Mouse (Mus musculus) cerebellum, postnatal 10 days (tissue): Measurements from ENCODE around the gene Cdc42bpb.

Source experiments
- DNase-seq, 2 experiments: peaks; one replicate each; pipeline ENCODE4 v3.0.0; 2021; ENCODE audit warnings: mixed read lengths in 2 of 2

The Cdc42bpb gene

GRCm38 (mm10) chr12:111275150-111275841 is 102.2 kb downstream of the Cdc42bpb start:
- peak; percentile 40 to 49 for DNase-seq

GRCm38 (mm10) chr12:111274447-111275149 is 102.9 kb downstream of the Cdc42bpb start:
- peak; percentile 68 to 69 for DNase-seq

- peak in 1 of 2 experiments; percentile 48 for DNase-seq
Observed at GRCm38 (mm10) chr12:111274006-111274405, 103.5 kb downstream of the Cdc42bpb start.

- DNase-seq = peak; percentile 89 to 94
Observed at GRCm38 (mm10) chr12:111272420-111272819, 105.1 kb downstream of the Cdc42bpb start.

DNA sequence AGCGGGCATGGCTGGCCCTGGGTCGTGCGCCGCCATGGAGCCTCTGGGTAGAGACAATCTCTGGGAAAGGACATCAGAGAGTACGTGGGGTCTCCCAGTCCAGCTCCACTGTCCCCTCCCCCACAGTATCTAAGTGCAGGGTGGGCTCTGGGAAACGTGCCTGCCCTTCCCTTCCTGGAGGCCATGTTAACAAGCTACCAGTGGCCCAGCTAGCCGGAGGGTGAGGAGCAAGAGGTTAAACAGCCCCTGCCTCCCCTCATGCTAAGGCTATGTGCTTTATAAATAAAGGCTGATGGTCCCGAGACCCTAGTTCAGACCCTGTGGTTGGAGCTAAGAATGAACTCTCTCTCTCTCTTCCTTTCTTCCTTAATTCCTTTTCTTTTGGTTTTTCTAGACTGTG is 105.6 kb downstream of the Cdc42bpb start:
- DNase-seq = no peak

GRCm38 (mm10) chr12:111271406-111271805 is 106.1 kb downstream of the Cdc42bpb start:
- no peak for DNase-seq

GRCm38 (mm10) chr12:111270629-111271277 is 106.8 kb downstream of the Cdc42bpb start, which contains the start of gene Amn:
Gene Amn, plus strand, starts transcription at chr12:111271095.
- peak in 1 of 2 experiments; percentile 11 for DNase-seq

DNA sequence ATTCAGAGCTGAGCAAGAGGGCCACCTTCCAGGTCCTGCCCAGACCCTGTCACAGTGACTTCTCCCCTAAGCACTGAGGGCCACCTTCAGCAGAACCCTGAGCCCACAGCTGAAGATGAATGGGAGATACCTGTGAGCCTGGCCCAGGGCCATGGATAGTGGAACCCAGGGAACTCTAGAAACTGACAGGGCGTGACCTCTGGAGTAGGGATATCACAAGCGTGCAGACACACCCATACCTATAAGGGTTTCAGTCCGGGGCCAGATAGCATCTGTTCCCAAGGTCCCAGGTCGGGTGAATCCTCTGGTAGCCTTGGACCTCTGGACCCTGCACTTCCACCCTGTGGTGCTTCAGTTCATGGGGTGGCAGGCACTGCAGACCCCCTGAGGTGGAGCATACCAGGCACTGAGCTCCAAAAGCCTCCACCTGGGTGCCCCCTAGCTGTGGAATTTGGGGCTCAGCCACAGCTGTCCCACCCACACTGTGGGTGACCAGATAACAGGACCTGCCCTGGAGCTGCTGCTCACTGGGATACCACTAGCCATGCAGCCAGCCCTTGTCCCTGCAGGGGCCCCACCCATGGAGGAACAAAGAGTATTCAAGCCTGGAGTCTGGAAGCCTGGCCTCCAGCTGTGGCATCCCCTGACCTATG is 109.7 kb downstream of the Cdc42bpb start:
- peak in 1 of 2 experiments; percentile 12 for DNase-seq

- no peak for DNase-seq
Observed at GRCm38 (mm10) chr12:111266592-111266991, 110.9 kb downstream of the Cdc42bpb start.

GRCm38 (mm10) chr12:111265212-111265611 is 112.3 kb downstream of the Cdc42bpb start:
- DNase-seq = no peak

GRCm38 (mm10) chr12:111263650-111264049 is 113.9 kb downstream of the Cdc42bpb start:
- peak in 1 of 2 experiments; percentile 27 for DNase-seq

- no peak for DNase-seq
Observed at GRCm38 (mm10) chr12:111251227-111251626, 126.3 kb downstream of the Cdc42bpb start.

DNA sequence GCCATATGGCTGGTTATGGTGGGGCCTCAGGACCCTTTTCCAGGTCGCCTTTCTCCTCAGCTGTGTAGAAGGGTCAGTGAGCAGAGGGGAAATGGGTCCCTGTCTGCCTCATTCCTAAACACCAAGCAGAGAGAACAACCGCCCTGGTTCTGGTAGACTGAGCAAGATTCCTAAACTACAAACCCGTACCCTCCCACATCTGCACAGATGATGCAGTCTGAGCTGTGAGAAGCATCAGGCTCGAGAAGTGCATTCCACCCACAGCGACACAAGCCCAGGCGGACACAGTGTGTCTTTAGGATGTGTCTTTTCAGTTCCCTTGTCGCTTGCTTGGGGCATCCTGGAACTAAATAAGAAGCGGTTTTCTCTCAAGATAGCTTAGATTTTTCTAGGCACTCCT is 127.4 kb downstream of the Cdc42bpb start:
- no peak for DNase-seq

GRCm38 (mm10) chr12:111249095-111249494 is 128.4 kb downstream of the Cdc42bpb start:
- DNase-seq = no peak

- DNase-seq = no peak
Observed at GRCm38 (mm10) chr12:111246808-111247464, 130.6 kb downstream of the Cdc42bpb start.

DNA sequence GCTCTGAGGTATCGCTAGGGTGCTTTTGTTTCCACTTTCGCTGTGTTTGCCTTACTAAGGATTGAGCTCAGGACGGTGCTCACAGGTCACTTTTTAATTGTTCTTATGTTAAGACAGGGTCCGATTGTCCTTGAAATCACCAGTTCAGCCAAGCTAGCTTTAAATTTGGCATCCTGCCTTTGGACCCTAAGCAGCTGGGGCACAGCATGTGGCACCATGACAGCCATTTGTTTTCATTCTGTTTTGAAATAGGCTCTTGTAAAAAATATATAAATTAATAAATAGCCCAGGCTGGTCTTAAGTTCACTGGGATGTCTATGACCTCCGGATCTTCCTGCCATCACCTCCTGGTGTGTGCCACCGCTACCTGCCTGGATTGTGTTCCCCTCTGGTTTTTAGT is 132.4 kb downstream of the Cdc42bpb start:
- peak; percentile 55 to 62 for DNase-seq

DNA sequence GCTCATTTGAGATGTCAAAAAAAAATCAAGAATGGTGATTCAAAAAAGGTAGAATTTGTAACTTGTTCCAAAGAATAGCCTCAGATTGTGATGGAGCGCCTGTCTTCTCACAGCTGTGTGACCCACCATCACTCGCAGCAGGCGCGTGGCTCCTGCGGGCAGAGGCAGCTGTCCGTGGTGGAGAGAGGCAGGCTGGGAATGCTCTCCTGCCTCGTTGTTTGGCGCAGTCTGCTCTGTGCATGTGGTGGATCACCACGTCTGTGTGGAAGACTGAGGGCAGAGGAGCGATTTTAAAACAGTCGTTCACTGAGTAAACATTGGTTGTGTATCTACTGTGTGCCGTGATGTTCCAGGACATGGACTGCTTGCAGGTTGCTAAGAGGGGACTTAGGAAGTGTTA is 133.8 kb downstream of the Cdc42bpb start:
- DNase-seq = no peak
